Mouse (Mus musculus) adrenal gland, postnatal 25 days (tissue): Measurements from ENCODE around the gene Fgfr2. TPM values are rescaled to one million over a fixed set of nuclear protein-coding genes. Genes with fewer than 3 reads are reported as not detected.

ENCODE experiments used
- DNase-seq: peaks from one replicate; pipeline ENCODE4 v3.0.0; 2021; ENCODE audit warnings: mixed read lengths
- total RNA-seq: library from RNA; stranded (reverse); gene quantifications from 2 replicates; pipeline ENCODE4 v1.2.3, GENCODE M21; 2021

The Fgfr2 gene
- total RNA-seq, 1 experiment from 2014 or later = 186 TPM

GRCm38 (mm10) chr7:130574211-130574991 lies 2548.7 kb downstream of the Fgfr2 start:
- peak; percentile 11 for DNase-seq

- no peak for DNase-seq
Observed at GRCm38 (mm10) chr7:130573746-130574145, 2549.4 kb downstream of the Fgfr2 start.

GRCm38 (mm10) chr7:130572821-130573220 lies 2550.3 kb downstream of the Fgfr2 start, which contains the start of gene Nsmce4a:
TSS of gene Nsmce4a (minus strand) at chr7:130573118.
- no peak for DNase-seq

GRCm38 (mm10) chr7:130570472-130570871 lies 2552.7 kb downstream of the Fgfr2 start:
- no peak for DNase-seq

GRCm38 (mm10) chr7:130568783-130569436 lies 2554.2 kb downstream of the Fgfr2 start:
- peak; percentile 26 for DNase-seq

GRCm38 (mm10) chr7:130564596-130564995 lies 2558.6 kb downstream of the Fgfr2 start:
- no peak for DNase-seq

- DNase-seq = no peak
Observed at GRCm38 (mm10) chr7:130563880-130564279, 2559.3 kb downstream of the Fgfr2 start.

GRCm38 (mm10) chr7:130563276-130563675 lies 2559.9 kb downstream of the Fgfr2 start:
- DNase-seq = no peak

GRCm38 (mm10) chr7:130560933-130561332 lies 2562.2 kb downstream of the Fgfr2 start:
- DNase-seq = no peak

- DNase-seq = no peak
Observed at GRCm38 (mm10) chr7:130558592-130558991, 2564.6 kb downstream of the Fgfr2 start.

GRCm38 (mm10) chr7:130555597-130555996 lies 2567.6 kb downstream of the Fgfr2 start:
- DNase-seq = no peak

GRCm38 (mm10) chr7:130553321-130553720 lies 2569.8 kb downstream of the Fgfr2 start:
- DNase-seq = no peak

- no peak for DNase-seq
Observed at GRCm38 (mm10) chr7:130552780-130553179, 2570.4 kb downstream of the Fgfr2 start.

- DNase-seq = no peak
Observed at GRCm38 (mm10) chr7:130547635-130548175, 2575.4 kb downstream of the Fgfr2 start.

GRCm38 (mm10) chr7:130546791-130547484 lies 2576.2 kb downstream of the Fgfr2 start:
- DNase-seq = peak; percentile 94

- no peak for DNase-seq
Observed at GRCm38 (mm10) chr7:130546421-130546790, 2576.7 kb downstream of the Fgfr2 start.

GRCm38 (mm10) chr7:130545893-130546292 lies 2577.3 kb downstream of the Fgfr2 start:
- no peak for DNase-seq

- no peak for DNase-seq
Observed at GRCm38 (mm10) chr7:130545401-130545800, 2577.7 kb downstream of the Fgfr2 start.

GRCm38 (mm10) chr7:130543181-130543580 lies 2580.0 kb downstream of the Fgfr2 start:
- no peak for DNase-seq

GRCm38 (mm10) chr7:130540176-130540575 lies 2583.0 kb downstream of the Fgfr2 start:
- no peak for DNase-seq

- no peak for DNase-seq
Observed at GRCm38 (mm10) chr7:130537068-130537467, 2586.1 kb downstream of the Fgfr2 start.

- no peak for DNase-seq
Observed at GRCm38 (mm10) chr7:130535174-130535573, 2588.0 kb downstream of the Fgfr2 start.
